Mouse (Mus musculus): ENCODE measurements around the gene Dek.

- TF ChIP-seq ELF1 (IDR thresholded peaks at IDR 0.05; ENCODE audit: low read depth, low read length) (no peak), POLR2A (IDR thresholded peaks at IDR 0.05; ENCODE audit: control insufficient read depth in 1 of 2, insufficient read depth in 1 of 2, low read depth in 1 of 2, low read length in 2 of 2, poor library complexity in 1 of 2) (no peak), EP300 (IDR thresholded peaks at IDR 0.05; ENCODE audit: low read depth in 1 of 2, low read length in 2 of 2) (no peak), GATA1 (IDR thresholded peaks at IDR 0.05; ENCODE audit: low read depth, low read length) (no peak), USF1 (IDR thresholded peaks at IDR 0.05; ENCODE audit: low read depth, low read length) (no peak), UBTF (IDR thresholded peaks at IDR 0.05; ENCODE audit: borderline replicate concordance, insufficient read depth, low read depth, low read length) (no peak), MAZ (IDR thresholded peaks at IDR 0.05; ENCODE audit: low read depth, low read length) (no peak), RCOR1 (IDR thresholded peaks at IDR 0.05; ENCODE audit: low read depth, low read length) (no peak), ZNF384 (IDR thresholded peaks at IDR 0.05; ENCODE audit: low read depth, low read length) (no peak), CTCF (IDR thresholded peaks at IDR 0.05 in 2 of 3, conservative IDR thresholded peaks at IDR 0.05 in 1 of 3; ENCODE audit: control insufficient read depth in 1 of 3, insufficient read depth in 1 of 3, low read depth in 2 of 3, low read length in 3 of 3, poor library complexity in 1 of 3, severe bottlenecking in 1 of 3) (no peak), GABPA (IDR thresholded peaks at IDR 0.05; ENCODE audit: low read depth, low read length) (no peak)
These were observed 23.1 kb upstream of the Dek start for GRCm38 (mm10) chr13:47129090-47129489.

Data from MEL (cell line).